Mouse (Mus musculus) lung, embryonic 14.5 days (tissue): ENCODE measurements around the gene Rbms1. TPM values are rescaled to one million over a fixed set of nuclear protein-coding genes. Genes with fewer than 3 reads are reported as not detected.

Experiments used
- ATAC-seq: fragments of 200-750 bp; cut with Nextera tagmentation; 2 replicates; pipeline ENCODE4 v1.8.0; 2017; ENCODE audit warnings: mild to moderate bottlenecking, moderate TSS enrichment, moderate library complexity; ENCODE audit not compliant: insufficient read depth
- DNase-seq: peaks from one replicate; pipeline ENCODE4 v3.0.0-alpha.2; 2015
- H3K27ac ChIP-seq: fragments of 300-500 bp; sonication (generic); 2 replicates; pipeline ENCODE4 v1.5.1; 2014; ENCODE audit warnings: low read depth, mild to moderate bottlenecking, moderate library complexity
- H3K27me3 ChIP-seq: fragments of 300-500 bp; sonication (generic); 2 replicates; pipeline ENCODE4 v1.6.1; 2014; ENCODE audit warnings: low read length, control low read depth; ENCODE audit not compliant: insufficient read depth
- H3K36me3 ChIP-seq: fragments of 300-500 bp; sonication (generic); 2 replicates; pipeline ENCODE4 v1.6.1; 2014; ENCODE audit warnings: control low read depth; ENCODE audit not compliant: insufficient read depth
- H3K4me1 ChIP-seq: fragments of 300-500 bp; sonication (generic); 2 replicates; pipeline ENCODE4 v1.6.1; 2014; ENCODE audit warnings: antibody characterized with exemption, control low read depth; ENCODE audit not compliant: insufficient read depth
- H3K4me2 ChIP-seq: fragments of 300-500 bp; sonication (generic); 2 replicates; pipeline ENCODE4 v1.6.1; 2014; ENCODE audit warnings: mild to moderate bottlenecking
- H3K4me3 ChIP-seq: fragments of 300-500 bp; sonication (generic); 2 replicates; pipeline ENCODE4 v1.5.1; 2014; ENCODE audit warnings: low read depth, low read length
- H3K9ac ChIP-seq: fragments of 300-500 bp; sonication (generic); 2 replicates; pipeline ENCODE4 v1.6.1; 2014
- H3K9me3 ChIP-seq: fragments of 300-500 bp; sonication (generic); 2 replicates; pipeline ENCODE4 v1.6.1; 2016; ENCODE audit warnings: low read depth, low read length, control low read depth
- CTCF ChIP-seq: IDR thresholded peaks from 2 replicates; pipeline ENCODE4 v1.5.1; 2016; ENCODE audit warnings: antibody characterized with exemption, low read depth
- WGBS: fragments of 180-500 bp; shearing (Covaris S2); extraction: QIAGEN DNeasy Blood & Tissue Kit; methylation state at CpG from one replicate; pipeline ENCODE4 v1.1.7; 2014; 5-methylcytosine and 5-hydroxymethylcytosine counted together
- polyA plus RNA-seq: library from polyadenylated mRNA; unstranded; fragments of >200 nt; fragmentation: Nextera tagmentation; extraction: Ambion mirVana; gene quantifications from 2 replicates; pipeline ENCODE4 v1.2.1, GENCODE M21; 2014

Rbms1 gene
- polyA plus RNA-seq, 1 experiment from 2014 or later = 136 TPM

DNA sequence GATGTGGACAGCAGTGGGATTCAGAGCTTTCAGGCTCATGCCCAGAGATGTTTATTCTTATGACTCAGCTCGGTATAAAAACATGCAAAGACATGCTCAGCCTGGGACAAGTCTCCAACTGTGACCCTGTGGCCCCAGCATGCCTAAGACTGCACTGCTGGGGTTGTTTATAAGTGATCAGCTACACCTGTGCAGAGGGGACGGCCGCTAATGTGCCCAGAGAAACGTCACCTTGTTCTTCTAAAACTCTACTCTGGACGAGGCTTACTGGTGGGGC is 135.9 kb downstream of the Rbms1 start:
- no peak for TF ChIP-seq CTCF
- no peaks in the 10 kb centered on the region for H3K27me3 ChIP-seq
- ATAC-seq (no peak), DNase-seq (no peak)
- H3K4me1 ChIP-seq = no peaks in the 10 kb centered on the region
- no peaks in the 10 kb centered on the region for H3K9me3 ChIP-seq
- 49% methylated on average over 5 of the region's 5 CpGs for WGBS
- H3K36me3 ChIP-seq = 0 out of 2 replicates have a peak, but pooled peaks cover 3% of the 10 kb centered on the region
- H3K4me3 ChIP-seq = no peak overlapping the region
- no peak overlapping the region for H3K4me2 ChIP-seq
- peak overlapping the region; percentile 13; the same call in 1 of the 2 replicates for H3K27ac ChIP-seq
- H3K9ac ChIP-seq = no peak overlapping the region

DNA sequence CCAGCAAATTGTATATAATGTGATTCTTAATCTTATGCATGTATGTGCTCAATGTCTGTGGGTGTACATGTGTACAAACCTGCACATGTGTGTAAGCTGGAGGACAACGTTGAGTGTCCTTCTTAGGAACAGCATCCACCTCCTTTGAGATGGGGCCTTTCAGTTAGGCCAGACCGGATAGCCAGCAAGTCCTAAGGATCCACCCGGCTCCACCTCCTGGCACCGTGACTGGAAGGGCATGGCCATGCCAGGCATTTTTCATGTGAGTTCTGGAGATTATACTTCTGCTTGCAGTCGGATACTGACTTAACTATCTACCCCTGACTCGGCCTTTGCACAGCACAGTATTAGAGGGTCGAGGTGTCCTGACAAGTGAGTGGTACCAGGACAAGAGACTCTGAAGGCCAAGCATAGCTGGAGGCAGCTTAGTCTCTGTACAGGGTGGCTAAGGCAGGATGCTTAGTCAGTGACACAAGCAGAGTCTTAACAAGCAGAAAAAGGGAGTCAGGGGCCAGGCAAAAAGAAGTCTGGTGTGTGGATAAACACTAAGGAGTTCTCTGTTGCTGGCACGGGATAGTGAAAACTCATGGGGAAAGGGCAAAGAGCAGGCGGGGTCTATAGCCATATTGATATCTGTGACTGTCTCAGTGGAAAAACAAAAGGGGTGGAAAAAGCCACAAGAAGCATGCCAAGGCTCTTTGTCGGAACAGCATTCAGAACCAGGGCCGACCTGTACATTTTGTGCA is 136.4 kb downstream of the Rbms1 start:
- no peak for TF ChIP-seq CTCF
- no peak overlapping the region for H3K4me2 ChIP-seq
- ATAC-seq (no peak), DNase-seq (no peak)
- no peaks in the 10 kb centered on the region for H3K9me3 ChIP-seq
- no peak overlapping the region for H3K4me3 ChIP-seq
- H3K9ac ChIP-seq = no peak overlapping the region
- WGBS = 82% methylated on average over 11 of the region's 11 CpGs
- 0 out of 2 replicates have a peak, but pooled peaks cover 3% of the 10 kb centered on the region for H3K36me3 ChIP-seq
- peak overlapping the region; percentile 13; the same call in 1 of the 2 replicates for H3K27ac ChIP-seq
- H3K4me1 ChIP-seq = no peaks in the 10 kb centered on the region
- H3K27me3 ChIP-seq = no peaks in the 10 kb centered on the region

DNA sequence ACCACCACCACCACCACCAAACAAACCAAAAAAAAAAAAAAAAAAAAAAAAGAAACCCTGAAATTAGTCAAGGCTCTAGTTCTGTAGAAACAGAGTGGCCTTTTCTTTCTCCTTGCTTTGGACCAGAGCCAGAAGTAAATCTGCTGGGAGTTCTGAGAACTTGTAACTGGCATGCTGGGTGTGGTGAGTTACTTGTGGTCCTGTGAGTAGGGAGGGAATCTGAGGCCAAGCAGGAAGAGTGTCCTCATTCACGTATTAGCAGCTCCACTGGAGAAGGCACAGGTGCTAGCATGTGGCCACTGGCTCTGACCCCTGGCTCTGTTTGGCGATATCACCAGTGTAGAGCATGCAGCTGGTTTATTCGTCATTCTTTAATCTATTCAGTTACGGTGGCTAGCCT is 137.3 kb downstream of the Rbms1 start:
- Histone ChIP-seq H3K27ac (no peak overlapping the region), H3K4me3 (no peak overlapping the region), H3K4me1 (no peaks in the 10 kb centered on the region), H3K4me2 (no peak overlapping the region), H3K36me3 (0 out of 2 replicates have a peak, but pooled peaks cover 3% of the 10 kb centered on the region), H3K27me3 (no peaks in the 10 kb centered on the region), H3K9ac (no peak overlapping the region), H3K9me3 (no peaks in the 10 kb centered on the region)
- TF ChIP-seq CTCF = no peak
- DNase-seq (peak; percentile 55), ATAC-seq (no peak)
- WGBS = 57% methylated on average over 4 of the region's 4 CpGs

DNA sequence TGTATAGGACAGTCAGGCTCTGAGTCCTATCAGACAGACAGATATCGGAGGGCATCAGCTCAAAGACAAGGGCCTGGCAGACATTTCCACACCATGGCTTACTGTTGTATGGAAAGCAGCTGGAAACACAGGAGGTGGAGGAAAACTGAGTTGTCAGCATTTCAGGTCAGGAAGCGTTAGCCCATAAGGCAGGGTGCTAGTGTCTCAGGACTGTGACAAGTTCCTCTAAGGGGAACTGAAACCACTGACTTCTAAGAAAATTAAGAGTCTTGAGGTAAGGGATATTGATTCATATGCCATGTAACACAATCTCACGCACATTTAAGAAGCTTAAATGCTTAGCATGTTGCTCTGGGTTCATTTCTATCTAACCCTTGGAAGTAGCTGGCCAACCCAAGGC is 141.4 kb downstream of the Rbms1 start:
- no peak for TF ChIP-seq CTCF
- DNase-seq = no peak
- H3K9ac ChIP-seq = no peak overlapping the region
- no peak for ATAC-seq
- 80% methylated on average over 3 of the region's 3 CpGs for WGBS
- no peak overlapping the region for H3K27ac ChIP-seq
- no peaks in the 10 kb centered on the region for H3K9me3 ChIP-seq
- H3K4me3 ChIP-seq = no peak overlapping the region
- no peaks in the 10 kb centered on the region for H3K27me3 ChIP-seq
- H3K4me1 ChIP-seq = no peaks in the 10 kb centered on the region
- no peak overlapping the region for H3K4me2 ChIP-seq
- H3K36me3 ChIP-seq = no peaks in the 10 kb centered on the region

DNA sequence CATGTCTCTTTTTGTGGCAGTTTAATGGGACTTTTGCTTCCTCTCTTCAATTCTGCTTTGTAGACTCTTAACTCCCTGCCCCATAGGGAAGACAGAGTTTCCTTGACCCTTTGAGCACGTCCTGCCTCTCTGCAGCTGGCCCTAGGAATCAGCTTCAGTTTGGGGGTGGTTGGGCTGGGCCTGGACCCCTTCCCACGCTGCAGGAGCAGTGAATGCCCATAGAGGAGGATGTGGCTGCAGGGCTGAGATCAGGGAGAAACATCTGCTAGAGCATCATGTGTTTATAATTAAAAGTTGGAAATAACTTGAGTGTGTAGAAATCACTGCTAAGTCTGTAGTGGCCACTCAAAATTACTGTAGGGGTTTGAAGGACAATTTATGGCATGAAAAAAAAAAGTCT is 144.4 kb downstream of the Rbms1 start:
- Histone ChIP-seq H3K27me3 (no peaks in the 10 kb centered on the region), H3K4me2 (no peak overlapping the region), H3K9me3 (no peaks in the 10 kb centered on the region), H3K27ac (peak overlapping the region; percentile 20; the same call in 1 of the 2 replicates), H3K4me3 (no peak overlapping the region), H3K36me3 (no peaks in the 10 kb centered on the region), H3K4me1 (0 out of 2 replicates have a peak, but pooled peaks cover 5% of the 10 kb centered on the region), H3K9ac (no peak overlapping the region)
- no peak for TF ChIP-seq CTCF
- DNase-seq = peak; percentile 47
- ATAC-seq = peak; percentile 48; the same call in 1 of the 2 replicates
- WGBS = 23% methylated on average over 2 of the region's 2 CpGs

DNA sequence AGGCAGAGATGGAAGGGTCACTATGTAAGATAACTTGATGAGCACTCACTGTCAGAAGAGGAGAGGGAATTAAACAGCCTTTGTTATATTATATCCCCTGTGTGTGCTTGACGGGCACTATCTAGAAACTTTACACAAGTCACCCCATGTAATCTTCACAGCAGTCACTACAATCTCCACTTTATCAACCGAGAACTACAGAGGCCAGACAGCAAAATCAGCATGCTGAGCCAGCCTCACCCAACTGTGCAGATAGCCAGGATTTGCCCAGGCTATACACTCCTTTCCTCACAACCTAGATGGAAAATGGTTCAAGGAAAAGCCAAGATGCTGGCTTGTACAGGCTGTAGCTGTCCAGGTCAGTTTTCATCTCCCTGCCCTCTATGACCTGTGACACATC is 146.7 kb downstream of the Rbms1 start:
- Histone ChIP-seq H3K27ac (no peak overlapping the region), H3K27me3 (no peaks in the 10 kb centered on the region), H3K9me3 (no peaks in the 10 kb centered on the region), H3K4me1 (0 out of 2 replicates have a peak, but pooled peaks cover 5% of the 10 kb centered on the region), H3K9ac (no peak overlapping the region), H3K36me3 (no peaks in the 10 kb centered on the region), H3K4me2 (no peak overlapping the region), H3K4me3 (no peak overlapping the region)
- TF ChIP-seq CTCF = no peak
- DNase-seq = no peak
- WGBS = 73% methylated on average over 2 of the region's 2 CpGs
- no peak for ATAC-seq

DNA sequence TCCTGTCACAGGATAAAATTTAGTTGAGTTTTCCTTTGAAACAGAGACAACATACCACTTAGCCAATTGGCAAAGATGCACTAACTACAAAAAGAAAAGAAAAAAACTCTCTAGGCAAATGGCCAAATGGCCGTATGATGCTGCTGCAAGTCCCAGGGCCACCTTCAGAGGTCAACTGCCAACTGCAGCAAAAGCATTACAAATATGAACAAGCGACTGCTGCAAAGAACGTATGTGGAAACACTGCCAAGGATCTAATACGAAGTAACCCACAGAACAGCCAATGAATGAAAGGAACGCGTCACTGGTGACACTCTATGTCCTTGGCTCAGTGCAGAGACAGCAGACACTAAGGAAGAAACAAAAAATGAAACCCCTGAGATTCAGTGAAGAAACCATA is 148.2 kb downstream of the Rbms1 start:
- Histone ChIP-seq H3K36me3 (no peaks in the 10 kb centered on the region; the same call in 1 of the 2 replicates), H3K9ac (no peak overlapping the region), H3K4me3 (no peak overlapping the region), H3K27me3 (no peaks in the 10 kb centered on the region), H3K4me1 (peaks cover 13% of the 10 kb centered on the region; the same call in 1 of the 2 replicates), H3K4me2 (no peak overlapping the region), H3K9me3 (no peaks in the 10 kb centered on the region), H3K27ac (peak overlapping the region; percentile 54; the same call in 1 of the 2 replicates)
- 41% methylated on average over 6 of the region's 6 CpGs for WGBS
- ATAC-seq (peak; percentile 74), DNase-seq (peak; percentile 86)
- TF ChIP-seq CTCF = no peak
